Mouse (Mus musculus): ENCODE measurements around the gene Fads2.

The Fads2 gene

DNA sequence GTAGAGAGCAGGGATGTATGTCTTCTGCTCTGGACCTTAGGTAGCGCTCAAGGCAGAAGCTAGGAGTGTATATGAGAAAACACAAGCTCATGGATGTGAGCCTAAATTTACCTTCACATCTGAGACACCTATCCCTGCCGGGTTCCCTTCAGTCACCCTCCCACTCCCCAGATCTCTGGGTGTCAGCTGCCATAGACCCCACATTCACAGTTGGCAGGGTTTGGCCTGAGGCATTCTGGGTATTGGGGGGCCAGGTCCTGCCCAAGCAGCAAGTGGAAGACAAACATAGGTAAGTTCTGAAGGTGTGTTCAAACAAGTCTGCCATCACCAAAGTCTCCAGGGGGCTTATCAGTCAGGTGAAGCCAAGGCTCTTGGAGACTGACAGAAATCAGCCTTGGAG lies 39.9 kb downstream of the Fads2 start:
- DNase-seq (ENCODE audit: low spot score), result no peak

DNA sequence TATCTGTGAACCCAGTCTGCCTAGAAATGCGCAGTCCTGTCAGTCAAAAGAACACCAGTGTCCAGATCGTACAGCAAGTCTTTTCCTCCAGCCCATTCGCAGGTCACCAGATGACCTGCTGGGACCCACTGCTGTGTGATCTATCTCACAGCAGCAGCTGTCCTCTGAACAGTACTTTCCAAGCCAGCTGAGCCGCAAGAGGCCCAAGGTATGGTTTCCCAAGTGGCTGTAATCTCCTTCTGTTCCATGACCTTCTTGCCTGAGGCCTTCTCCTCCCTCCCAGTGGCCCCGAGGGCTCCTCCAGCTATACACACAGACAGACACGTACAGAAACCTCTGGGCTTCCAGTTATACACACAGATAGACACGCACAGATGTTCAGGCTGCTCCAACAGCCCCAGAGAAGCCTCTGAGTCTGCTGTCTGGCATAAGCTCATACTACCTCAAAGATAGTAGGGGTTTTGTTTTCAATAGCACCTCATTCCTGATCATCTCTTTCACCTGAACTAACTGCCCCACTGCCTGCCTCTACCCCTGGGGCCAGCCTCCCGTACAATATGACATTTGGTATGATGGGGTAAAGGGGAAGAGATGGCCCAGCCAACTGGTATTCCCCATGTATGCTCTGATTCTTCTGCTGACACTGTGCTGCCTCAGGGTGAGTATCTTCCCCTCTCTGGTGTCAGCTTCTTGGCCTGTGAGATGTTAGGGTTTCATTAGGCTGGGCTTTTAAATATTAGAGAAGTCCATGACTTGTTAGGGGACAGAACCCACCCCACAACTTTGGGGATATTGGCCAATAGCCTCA lies 40.6 kb downstream of the Fads2 start:
- DNase-seq (ENCODE audit: low spot score), result no peak

DNA sequence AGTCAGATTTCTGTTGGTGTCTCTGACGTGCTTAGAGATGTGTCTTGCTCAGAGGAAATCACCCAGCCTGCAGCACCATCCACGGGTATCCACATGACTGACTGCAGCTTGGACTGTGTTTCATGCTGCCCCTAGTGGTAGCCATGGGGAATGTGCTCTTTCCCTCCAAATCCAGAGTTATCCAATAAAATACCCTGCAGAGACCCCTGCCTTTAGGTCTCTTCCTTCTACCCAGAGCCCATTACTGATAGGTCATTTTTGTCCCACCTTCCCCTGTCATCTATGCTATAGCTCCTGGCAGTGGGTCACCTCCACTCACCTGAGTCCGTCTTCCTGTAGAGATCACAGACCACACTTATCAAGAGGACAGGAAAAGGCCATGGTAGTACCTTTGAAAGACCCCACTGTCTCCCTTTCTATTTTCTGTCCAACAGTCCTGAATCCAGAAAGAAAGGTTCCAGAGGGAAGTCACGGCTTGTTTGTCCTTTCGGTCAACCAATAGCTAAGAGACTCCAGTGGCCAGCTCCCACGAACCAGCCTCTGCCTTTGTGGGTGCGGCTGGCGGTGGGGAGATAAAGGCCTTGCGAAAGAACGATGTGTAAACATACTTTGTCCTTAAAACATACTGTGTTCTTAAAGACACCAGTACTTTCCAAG lies 41.5 kb downstream of the Fads2 start:
- peak; percentile 78 for DNase-seq (ENCODE audit: low spot score)

DNA sequence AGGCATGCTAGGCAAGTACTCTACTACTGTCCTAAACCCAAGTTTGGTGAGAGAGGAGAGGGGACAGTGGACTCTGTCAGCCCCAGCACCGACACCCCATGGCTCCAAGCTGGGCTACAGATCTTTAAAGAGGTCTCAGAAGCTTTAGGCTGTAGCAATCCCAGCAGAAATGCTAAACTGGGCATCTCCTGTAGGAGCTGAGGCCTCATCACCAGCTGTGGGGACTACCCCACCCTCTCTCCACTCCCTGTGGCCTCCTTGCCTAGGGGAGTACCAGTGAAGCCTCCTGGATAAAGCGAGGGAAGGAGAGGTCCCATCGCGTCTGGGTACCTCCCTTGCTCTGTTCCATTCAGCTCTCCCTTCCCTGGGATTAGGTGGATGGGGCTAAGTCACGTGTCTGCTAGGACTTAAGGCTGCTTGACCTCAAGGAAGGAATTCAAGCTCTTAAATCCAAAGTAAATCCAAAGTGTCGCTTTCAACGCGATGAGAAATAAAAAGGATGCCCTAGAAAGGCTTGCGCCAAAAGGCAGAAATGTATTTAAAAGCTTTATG lies 42.6 kb downstream of the Fads2 start:
- DNase-seq (ENCODE audit: low spot score), result no peak

DNA sequence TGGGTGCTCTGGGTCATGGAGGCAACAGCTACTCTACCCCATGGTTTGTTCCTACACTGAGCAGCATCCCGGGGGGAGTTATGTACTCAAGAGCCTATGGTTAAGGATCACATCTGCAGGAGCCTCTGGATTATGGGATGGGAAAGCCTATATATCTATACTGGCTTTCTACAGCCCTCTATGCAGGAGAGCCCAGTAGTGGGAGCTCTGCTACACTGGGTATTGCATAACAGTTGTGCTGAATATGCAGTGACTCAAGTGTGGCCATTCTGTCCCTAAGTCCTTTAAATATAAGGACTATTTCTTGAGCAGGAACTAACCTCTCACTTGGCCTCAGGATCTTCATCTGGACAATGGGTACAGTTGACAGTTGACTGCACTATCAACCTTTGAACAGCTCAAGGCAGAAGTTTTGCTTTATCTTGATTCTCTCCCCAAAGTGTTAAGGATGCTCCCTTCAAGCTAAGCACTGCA lies 43.2 kb downstream of the Fads2 start:
- no peak for DNase-seq (ENCODE audit: low spot score)

DNA sequence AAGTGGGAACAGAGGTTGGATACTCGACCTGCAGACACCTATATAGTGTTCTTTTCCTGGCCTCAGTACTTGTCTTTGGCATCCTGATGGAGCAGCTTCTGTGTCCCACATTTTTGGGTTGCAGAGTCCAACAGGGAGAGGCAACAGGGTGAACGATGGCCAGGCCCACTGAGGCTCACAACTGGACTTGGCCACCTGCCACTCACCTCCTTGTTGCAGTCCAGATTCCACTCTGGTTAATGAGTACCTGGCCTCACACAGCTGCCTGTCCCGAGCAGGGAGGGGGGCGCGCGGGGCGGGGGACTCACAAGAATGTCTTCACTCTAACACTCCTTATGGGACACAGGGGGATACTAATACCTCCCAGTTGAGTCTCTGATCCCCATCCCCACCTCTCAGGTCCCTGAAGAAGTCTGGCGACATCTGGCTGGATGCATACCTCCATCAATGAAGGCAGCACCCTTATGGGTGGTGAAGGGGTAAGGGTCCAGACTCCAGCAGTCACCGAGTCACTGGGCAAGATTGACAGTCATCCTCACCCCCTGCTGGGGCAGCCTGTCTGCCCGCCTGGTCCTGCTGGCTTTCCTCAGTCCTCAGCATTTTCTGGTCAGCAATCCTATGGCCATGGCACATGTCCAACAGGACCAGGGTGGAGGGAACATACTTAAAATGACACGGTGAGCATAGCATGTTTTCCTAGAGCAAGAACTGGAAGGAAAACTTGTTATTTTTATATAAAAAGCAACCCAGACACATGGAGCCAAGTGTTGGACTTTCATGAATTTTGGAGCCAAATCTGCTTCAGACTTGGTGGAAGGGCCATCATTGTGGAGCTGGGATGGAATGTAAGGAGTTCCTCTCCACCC lies 43.8 kb downstream of the Fads2 start:
- no peak for DNase-seq (ENCODE audit: low spot score)

DNA sequence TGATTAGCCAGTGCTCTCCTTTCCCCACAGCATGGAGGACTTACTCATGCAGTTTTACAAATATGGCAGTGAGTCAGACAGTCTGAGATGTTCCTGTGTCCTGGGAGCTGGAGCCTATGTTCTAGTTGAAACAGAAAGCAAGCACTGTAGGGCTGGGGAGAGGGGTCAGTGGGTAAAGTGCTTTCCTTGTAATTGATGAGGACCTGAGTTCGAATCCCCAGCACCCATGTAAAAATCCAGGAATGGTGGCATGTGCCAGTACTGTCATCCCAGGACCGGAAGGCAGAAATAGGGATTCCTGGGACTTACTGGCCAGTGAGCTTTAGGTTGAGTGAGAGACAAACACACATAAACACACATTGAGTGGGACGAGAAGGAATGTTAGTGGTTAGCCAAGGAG lies 44.9 kb downstream of the Fads2 start:
- DNase-seq (ENCODE audit: low spot score), result no peak

DNA sequence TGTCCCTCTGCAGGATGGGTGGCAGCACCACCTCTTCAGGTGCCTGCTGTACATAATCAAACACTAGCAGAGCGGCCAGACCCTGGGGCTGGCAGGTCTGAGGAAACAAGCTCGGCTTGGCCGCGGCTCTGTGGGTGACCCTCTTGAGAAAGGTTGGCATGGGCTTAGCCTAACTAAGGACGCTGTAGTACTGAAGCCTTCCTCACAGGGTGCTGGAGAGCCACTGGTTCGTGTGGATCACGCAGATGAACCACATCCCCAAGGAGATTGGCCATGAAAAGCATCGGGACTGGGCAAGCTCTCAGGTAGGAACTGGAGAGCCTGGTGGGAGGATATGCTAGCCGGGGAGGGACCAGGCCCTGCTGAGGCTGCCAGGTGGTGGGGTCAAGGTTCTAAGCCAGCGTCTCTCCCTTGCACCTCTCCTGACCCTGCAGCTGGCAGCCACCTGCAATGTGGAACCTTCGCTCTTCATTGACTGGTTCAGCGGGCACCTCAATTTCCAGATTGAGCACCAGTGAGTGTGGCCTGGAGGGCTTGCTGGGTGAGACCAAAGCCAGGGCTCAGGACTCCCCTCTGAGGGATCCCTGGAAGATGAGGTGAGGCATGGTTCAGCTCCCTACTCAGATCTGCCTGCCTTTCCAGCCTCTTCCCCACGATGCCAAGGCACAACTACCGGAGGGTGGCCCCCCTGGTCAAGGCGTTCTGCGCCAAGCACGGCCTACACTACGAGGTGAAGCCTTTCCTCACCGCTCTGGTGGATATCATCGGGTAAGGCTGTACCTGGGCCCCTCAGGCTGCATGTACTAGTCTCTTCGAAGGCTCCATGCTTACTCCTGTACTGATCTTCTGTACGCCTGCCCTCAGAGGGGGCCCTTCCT lies 45.5 kb downstream of the Fads2 start:
- no peak for DNase-seq (ENCODE audit: low spot score)

DNA sequence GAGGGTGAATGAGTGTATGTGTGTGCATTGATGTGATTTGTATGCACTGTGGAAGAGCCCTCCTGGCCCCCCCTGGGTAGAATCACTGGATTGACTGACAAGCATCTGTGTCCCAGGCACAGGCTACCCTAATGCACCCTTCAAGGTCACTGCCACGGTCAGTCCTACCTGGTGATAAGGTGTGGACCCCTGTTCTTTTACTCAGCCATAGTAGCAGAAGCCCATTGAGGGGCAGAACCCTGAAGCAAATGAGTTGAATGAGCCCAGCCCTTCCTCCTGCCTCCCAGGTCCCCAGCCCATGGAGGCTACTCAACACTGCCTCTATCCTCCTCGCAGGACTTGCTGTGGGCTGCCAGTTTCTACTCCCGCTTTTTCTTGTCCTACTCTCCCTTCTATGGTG lies 46.3 kb downstream of the Fads2 start:
- DNase-seq (ENCODE audit: low spot score), result no peak

DNA sequence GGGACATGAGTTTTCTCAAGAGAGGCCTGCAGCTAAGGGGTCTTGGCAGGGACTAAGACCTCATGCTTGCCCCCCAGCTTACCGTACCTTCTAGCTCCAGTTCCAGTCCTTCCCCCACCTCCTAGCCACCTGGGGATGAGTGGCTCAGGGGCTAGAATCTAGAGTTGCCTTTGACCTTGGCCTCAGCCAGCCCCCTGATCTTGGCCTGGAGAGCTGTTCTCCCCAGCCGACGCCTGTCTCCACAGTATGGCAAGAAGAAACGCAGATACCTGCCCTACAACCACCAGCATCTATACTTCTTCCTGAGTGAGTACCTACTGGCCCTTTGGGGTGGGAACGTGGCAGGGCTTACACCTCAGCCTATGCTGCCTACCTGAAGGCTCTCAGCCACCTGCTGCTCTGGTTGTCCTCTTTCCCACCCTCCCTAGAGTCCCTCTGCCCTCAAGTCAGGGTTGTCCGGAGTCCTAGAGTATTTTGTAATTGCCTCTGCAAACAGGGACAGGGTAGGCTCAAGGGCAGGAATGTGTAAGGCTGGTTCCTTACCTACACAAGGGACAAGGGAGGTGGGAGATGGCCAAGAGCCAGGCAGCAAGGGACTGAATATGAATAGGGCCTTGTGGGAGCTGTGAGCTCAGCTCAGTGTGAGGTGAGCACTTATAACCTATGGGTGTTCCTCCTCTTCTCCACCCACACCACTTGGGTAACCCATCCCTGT lies 47.0 kb downstream of the Fads2 start:
- no peak for DNase-seq (ENCODE audit: low spot score)

DNA sequence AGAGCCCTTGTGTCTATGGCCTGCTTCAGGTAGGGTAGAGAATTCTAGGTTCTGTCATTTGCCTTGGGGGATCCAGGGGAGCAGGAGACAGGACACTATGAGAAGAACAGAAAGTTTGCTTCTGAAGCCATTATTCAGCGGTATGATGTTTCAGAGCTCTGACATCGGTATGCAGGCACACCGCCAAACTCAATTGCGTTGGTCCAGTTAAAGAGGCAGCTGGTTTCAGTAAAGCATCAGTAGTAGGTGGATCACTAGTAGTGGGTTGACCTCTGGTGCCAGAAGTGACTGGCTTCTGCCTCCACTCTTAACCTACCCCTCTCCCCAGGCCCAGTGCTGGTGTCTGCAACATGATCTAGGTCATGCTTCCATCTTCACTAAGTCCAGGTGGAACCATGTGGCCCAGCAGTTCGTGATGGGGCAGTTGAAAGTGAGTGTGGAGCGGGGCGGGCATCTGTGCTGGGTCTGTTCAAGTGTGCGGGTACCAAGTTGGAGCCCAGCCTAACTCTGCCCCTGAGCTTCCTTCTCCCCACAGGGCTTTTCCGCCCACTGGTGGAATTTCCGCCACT lies 47.8 kb downstream of the Fads2 start:
- DNase-seq (ENCODE audit: low spot score), result peak; percentile 44

DNA sequence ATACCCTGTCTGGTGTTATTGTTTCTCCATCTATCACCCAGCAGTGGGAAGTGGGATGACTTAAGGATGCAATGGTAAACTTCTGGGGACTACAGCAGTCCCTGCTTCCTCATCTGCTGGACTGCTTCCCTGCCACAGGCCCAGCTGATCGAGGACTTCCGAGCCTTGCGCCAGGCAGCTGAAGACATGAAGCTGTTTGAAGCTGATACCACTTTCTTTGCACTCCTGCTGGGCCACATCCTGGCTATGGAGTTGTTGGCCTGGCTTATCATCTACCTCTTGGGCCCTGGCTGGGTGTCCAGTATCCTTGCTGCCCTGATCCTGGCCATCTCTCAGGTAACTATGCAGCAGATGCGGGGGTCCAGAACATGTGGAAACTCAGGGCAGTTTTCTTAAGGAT lies 48.8 kb downstream of the Fads2 start:
- DNase-seq (ENCODE audit: low spot score), result no peak

DNA sequence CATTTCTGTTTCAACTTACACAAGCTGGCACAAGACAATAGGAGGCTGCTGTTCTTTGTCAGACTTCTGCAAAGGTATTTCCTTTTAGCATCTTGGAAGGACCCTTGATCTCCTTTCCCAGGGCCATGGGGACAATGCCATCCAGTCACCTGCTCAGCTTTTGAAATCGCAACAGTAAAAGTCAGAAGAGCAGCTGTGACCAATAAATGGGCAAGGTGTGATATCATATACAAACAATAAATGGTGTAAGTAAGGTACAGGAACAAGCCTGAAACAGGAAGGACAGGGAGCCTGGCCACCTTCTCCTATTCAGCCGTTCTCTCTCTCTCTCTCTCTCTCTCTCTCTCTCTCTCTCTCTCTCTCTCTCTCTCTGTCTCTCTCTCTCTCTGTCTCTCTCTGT lies 51.1 kb downstream of the Fads2 start:
- DNase-seq (ENCODE audit: low spot score), result no peak

DNA sequence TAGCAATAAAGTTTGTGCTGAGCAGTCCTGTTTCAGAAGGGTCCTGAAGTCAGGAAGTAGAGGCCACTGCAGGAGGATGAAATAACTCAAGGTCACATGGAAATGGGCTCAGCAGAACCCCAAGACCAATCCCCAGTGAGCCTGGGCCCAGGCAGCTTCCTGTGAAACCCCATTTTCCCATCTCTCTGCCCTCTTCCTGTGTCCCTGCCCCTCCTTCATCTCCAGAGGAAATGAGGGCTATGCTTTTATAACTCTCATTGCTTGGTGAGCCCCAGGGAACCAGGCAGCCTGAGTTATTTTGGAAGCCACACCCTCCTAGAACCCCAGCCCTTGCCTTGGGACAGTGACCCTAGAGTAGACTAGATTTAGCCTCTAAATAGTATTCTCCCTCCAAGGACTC lies 52.0 kb downstream of the Fads2 start:
- DNase-seq (ENCODE audit: low spot score), result no peak

DNA sequence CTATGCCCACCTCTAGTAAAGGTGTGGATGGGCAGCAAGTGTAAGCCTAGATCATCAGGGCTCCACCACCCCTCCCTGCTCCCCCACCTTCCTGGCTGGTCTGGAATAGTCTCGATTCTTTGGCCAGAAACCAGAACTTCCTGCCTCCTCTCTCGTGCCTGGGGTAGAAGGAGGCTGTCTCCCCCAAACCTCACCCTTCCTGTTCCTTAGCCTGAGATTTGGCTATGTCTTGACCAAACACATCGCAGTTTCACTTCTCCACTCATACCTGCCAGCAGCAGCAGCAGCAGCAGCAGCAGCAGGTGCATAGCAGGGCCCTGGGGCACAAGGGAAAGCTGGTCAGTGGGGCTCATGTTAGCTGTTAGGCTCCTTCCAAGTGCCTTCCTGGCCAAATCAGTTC lies 54.6 kb downstream of the Fads2 start:
- DNase-seq (ENCODE audit: low spot score), result no peak

DNA sequence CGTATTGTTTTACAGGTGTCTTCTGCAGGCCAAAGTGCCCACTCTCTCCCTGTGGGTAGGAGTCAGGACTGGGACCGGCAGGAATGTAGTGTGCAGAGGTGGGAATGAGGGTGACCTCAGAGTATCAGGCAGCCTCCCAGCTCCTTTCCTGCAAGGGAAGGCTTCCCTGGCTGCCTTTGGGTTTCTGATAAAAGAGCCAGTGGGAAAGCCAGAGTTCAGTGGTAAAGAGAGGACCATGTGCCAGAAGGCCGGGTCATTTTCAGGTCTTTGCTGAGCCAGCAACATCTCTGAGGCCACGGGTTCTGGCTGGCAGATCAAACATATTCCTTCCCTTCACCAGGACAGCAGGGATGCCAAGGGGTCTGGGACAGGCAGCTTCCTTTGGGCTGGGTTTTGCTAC lies 55.2 kb downstream of the Fads2 start:
- DNase-seq (ENCODE audit: low spot score), result no peak

DNA sequence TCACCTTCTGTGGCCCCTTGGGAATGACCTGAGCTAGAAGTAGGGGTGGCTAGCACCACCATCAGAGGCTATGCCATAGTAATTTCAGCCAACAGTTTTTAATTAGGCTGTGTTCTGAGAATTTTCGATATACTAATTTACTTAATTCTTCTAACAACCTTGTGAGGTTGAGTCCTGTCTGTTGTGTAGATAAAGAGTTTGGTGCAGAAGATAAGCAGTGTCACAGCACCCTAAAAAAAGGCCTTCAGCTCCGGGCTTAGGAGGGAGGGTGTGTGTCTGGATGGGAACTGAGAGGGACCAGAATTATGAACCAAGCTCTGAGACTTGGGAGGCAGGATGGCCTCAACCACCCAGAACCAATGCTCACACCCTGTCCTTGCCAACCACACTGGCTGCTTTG lies 55.8 kb downstream of the Fads2 start:
- no peak for DNase-seq (ENCODE audit: low spot score)

DNA sequence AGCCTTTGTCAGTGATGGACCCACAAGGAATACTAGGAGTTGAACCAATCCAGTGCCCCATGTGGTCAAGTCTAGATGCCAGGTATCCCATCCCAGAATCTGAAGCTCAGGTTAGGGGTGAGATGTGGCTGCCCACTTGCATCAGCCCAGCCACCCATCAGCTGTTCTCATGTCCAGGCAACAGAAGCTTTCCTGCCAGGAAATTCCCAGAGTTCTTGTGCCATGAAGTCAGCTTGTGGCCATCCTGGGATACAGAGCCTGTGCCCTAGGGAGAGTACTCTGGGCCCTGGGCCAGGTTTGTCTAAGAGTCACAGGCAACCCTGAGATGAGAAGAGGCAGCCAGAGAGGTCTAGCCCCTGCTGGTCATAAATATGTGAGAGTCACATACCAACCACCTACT lies 57.9 kb downstream of the Fads2 start:
- peak; percentile 33 for DNase-seq (ENCODE audit: low spot score)

DNA sequence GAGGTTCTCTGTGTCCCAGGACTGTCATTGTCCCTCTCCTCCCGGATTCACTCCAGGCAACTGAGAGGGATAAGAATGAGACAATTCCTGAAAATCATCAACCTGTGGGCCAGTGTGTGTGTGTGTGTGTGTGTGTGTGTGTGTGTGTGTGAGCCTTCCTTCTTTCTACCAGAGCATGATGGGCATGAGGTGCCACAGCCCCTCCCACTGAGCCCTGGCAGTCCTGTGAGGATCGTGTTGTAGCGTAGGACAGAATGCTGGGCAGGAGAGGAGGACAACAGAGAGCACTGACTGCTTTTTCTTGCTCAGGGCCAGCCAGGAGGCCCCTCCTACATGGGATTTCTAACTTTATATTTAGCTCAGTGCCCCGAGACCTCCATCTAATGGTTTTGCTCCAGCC lies 58.7 kb downstream of the Fads2 start:
- DNase-seq (ENCODE audit: low spot score), result no peak

DNA sequence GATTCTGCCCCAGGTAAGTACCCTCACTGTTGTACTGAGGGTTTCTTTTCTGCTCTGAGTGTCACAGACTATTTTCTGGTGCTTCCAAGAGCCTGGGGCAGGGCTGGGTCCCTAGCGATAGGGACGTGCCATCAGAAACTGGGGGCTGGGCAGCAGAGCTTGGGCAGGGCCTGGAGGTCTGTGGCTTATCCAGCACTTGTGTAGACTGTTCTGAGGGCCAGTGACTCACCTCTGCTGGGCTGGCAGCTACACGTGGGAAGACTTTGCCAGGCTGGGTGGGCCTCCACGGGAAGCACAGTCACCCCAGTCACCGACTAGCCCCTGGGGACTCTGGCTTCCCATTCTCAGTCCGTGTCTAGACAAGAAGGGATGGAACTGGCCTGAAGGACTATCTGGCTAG lies 59.3 kb downstream of the Fads2 start:
- no peak for DNase-seq (ENCODE audit: low spot score)
